Mouse (Mus musculus) forebrain, embryonic 13.5 days (tissue): Measurements from ENCODE around the gene Macrod1. TPM values are rescaled to one million over a fixed set of nuclear protein-coding genes. Genes with fewer than 3 reads are reported as not detected.

Experiments
- ATAC-seq: fragments of 200-750 bp; cut with Nextera tagmentation; 2 replicates; pipeline ENCODE4 v1.8.0; 2017
- H3K27ac ChIP-seq: fragments of 300-500 bp; sonication (generic); 2 replicates; pipeline ENCODE4 v1.5.1; 2015; ENCODE audit warnings: inconsistent platforms, mild to moderate bottlenecking, moderate library complexity
- H3K27me3 ChIP-seq: fragments of 300-500 bp; sonication (generic); 2 replicates; pipeline ENCODE4 v1.6.1; 2015; ENCODE audit warnings: mild to moderate bottlenecking, inconsistent platforms
- H3K36me3 ChIP-seq: fragments of 300-500 bp; sonication (generic); 2 replicates; pipeline ENCODE4 v1.6.1; 2015; ENCODE audit warnings: mild to moderate bottlenecking, inconsistent platforms; ENCODE audit not compliant: poor library complexity, severe bottlenecking
- H3K4me1 ChIP-seq: fragments of 300-500 bp; sonication (generic); 2 replicates; pipeline ENCODE4 v1.6.1; 2015; ENCODE audit warnings: inconsistent platforms
- H3K4me2 ChIP-seq: fragments of 300-500 bp; sonication (generic); 2 replicates; pipeline ENCODE4 v1.6.1; 2015; ENCODE audit warnings: inconsistent platforms, mild to moderate bottlenecking, moderate library complexity
- H3K4me3 ChIP-seq: fragments of 300-500 bp; sonication (generic); 2 replicates; pipeline ENCODE4 v1.5.1; 2015; ENCODE audit warnings: mild to moderate bottlenecking, inconsistent platforms
- H3K9ac ChIP-seq: fragments of 300-500 bp; sonication (generic); 2 replicates; pipeline ENCODE4 v1.6.1; 2015; ENCODE audit warnings: mild to moderate bottlenecking, inconsistent platforms
- H3K9me3 ChIP-seq: fragments of 300-500 bp; sonication (generic); replicated peaks from 2 replicates; pipeline ENCODE4 v1.6.1; 2016; ENCODE audit warnings: inconsistent platforms
- WGBS: fragments of 180-500 bp; shearing (Covaris S2); methylation state at CpG from one replicate; pipeline ENCODE4 v1.1.7; 2015; 5-methylcytosine and 5-hydroxymethylcytosine counted together
- polyA plus RNA-seq: library from polyadenylated mRNA; unstranded; fragments of >200 nt; fragmentation: Nextera tagmentation; extraction: Ambion mirVana; gene quantifications from 2 replicates; pipeline ENCODE4 v1.2.1, GENCODE M21; 2015

Gene Macrod1
- polyA plus RNA-seq, 1 experiment from 2014 or later, result 4.4 TPM

DNA sequence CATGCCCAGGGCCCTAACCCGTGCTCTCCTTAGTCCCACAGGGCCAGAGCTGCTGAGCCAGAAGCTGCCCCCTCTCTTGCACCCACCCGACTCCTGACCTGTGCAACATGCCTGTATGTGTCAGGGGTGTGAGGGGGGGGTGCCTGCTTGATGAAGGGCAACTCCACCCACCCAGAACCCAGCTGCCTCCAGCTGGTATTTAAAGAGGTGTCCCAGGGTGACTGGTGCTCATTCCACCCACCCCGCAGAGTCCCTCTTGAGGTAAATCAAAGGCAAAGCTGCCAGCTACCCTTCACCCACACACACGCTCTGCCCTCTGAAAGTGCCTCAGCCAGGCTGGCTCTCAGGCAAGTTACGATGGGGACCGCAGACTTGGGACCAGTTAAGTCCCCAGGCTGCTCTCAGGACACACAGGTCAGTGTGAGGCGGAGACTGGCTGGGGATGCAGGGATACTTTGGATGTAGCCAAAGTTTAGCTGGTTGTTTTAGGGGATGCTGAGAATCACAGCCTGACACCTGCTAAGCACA, 92.6 kb downstream of the Macrod1 start:
- Histone ChIP-seq H3K36me3 (no peaks in the 10 kb centered on the region; the same call in 1 of the 2 replicates), H3K9ac (no peak overlapping the region), H3K4me3 (no peak overlapping the region), H3K27ac (peak overlapping the region; percentile 79), H3K27me3 (peaks cover 6% of the 10 kb centered on the region; the same call in 1 of the 2 replicates), H3K4me1 (peaks cover 86% of the 10 kb centered on the region), H3K9me3 (no peaks in the 10 kb centered on the region), H3K4me2 (no peak overlapping the region)
- 72% methylated on average over 7 of the region's 7 CpGs for WGBS
- no peak for ATAC-seq

DNA sequence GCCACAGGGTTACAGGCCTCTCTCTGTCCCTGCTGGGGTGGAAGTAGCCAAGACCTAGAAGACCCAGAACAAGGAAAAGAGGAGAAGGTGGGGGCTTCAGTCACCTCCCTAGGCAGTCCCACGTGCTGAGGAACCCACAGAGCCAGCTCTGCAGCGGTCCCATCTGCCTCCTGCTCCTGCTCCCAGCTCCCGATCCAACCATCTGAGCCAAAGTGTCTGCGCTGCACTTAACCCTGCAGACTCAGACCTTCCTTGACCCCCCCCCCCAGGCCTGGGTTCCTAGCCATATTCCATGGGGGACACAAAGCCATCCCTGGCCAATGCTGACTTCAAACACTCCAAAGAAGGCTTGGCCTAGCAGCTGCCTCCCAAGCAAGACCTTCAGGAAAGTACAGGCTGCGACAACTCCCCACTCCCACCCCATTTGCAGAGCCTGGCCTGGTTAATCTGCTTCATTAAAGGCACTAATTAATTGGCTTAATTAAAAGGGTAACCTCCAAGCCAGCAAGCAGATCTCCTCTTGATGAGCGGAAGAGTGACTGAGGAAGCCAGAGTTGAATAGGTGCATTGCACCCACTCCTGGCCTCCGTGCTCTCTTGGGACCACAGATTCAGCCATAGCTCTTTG, 94.8 kb downstream of the Macrod1 start:
- no peak overlapping the region; the same call in none of the 2 replicates for H3K9ac ChIP-seq

DNA sequence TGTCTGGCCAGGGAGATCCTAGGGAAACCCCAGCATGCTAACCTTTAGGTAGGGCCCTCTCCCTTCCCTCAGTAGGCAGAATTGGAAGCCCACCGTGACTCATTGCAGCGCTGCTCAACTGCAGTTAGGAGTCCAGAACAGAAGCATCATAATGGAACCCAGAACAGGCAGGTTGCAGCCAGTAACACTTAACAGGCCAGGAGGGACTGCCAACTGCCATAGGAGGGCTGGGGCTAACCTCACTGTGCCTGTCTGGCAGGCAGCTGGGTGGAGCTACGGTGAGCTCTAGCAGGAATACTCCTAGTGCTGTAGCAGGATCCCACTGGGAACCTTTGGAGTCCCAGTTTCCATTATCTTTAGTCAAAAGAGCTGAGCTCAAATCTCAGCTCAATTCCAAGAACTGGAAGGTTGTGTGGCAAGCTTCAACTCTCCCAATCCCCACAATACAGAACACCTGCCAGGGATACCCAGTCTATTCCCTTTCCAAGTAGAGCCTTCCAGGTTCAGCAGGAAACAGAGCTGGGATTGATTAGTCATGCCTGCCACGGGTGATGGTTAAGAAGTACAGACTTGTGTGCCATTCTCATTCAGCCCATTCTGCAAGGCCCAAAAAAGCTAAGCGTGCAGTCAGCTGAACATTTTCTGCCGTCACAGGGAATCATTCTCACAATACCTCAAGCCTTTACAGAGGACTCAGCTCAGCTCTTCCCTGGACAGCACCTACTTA, 95.5 kb downstream of the Macrod1 start:
- Histone ChIP-seq H3K4me3 (no peak overlapping the region), H3K4me1 (peaks cover 91% of the 10 kb centered on the region), H3K27me3 (no peaks in the 10 kb centered on the region), H3K9me3 (no peaks in the 10 kb centered on the region), H3K4me2 (no peak overlapping the region), H3K9ac (no peak overlapping the region; the same call in 1 of the 2 replicates), H3K36me3 (no peaks in the 10 kb centered on the region; the same call in 1 of the 2 replicates), H3K27ac (peak overlapping the region; percentile 68)
- no peak for ATAC-seq
- 82% methylated on average over 6 of the region's 6 CpGs for WGBS

More for the DNA sequence above, 94.8 kb downstream of the Macrod1 start:
- Histone ChIP-seq H3K4me2 (no peak overlapping the region), H3K27ac (peak overlapping the region; percentile 68), H3K4me1 (peaks cover 91% of the 10 kb centered on the region), H3K9me3 (no peaks in the 10 kb centered on the region), H3K4me3 (no peak overlapping the region), H3K36me3 (no peaks in the 10 kb centered on the region; the same call in 1 of the 2 replicates), H3K27me3 (no peaks in the 10 kb centered on the region)
- no peak for ATAC-seq
- WGBS, result 49% methylated on average over 7 of the region's 7 CpGs

DNA sequence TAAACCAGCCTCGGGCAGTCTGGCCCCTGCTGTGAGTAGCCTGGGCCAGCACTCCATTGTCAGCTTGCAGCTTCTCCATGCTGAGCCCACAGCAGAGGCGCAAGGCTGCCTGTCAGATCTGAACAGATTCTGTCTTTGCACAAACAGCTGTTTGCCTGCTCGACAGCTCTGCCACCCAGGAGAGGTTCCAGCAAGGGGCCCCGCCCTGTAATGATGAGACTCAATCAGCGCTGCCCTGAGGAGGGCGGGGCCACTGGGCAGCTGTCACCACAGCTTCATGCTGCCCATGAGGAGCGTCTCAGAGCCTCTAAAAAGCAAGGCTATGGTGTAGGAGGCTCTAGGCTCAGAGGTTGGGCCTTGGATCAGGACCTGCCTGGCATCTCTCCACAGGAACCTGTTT, 96.6 kb downstream of the Macrod1 start:
- H3K36me3 ChIP-seq, result no peaks in the 10 kb centered on the region; the same call in 1 of the 2 replicates
- 0 out of 2 replicates have a peak, but pooled peaks cover 5% of the 10 kb centered on the region for H3K27me3 ChIP-seq
- WGBS, result 25% methylated on average over 7 of the region's 7 CpGs
- H3K4me1 ChIP-seq, result peaks cover 91% of the 10 kb centered on the region
- H3K9ac ChIP-seq, result no peak overlapping the region
- H3K4me3 ChIP-seq, result no peak overlapping the region
- H3K27ac ChIP-seq, result peak overlapping the region; percentile 68
- ATAC-seq, result peak; percentile 31; the same call in 1 of the 2 replicates
- no peaks in the 10 kb centered on the region for H3K9me3 ChIP-seq
- no peak overlapping the region for H3K4me2 ChIP-seq

DNA sequence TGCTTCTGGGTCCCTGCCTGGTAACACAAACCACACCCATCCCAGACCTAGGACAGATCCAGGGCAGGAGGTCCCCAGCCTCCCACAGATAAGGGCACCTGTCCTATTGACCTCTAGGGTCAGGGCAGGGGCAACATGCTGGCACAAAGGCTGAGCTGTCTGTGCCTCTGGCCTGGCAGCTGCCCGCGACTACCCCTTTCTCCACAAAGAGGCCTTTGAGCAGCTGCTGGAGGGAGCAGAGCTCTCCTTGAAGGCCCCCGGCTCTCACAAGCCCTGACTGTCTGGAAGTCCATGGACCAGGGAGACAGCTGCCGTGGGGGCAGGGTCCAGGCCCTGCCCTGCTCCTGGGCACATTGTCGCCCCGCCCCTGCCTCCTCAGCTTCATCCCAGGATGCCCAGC, 98.6 kb downstream of the Macrod1 start:
- ATAC-seq, result no peak
- 48% methylated on average over 6 of the region's 6 CpGs for WGBS
- no peaks in the 10 kb centered on the region; the same call in 1 of the 2 replicates for H3K36me3 ChIP-seq
- peak overlapping the region; percentile 5 for H3K9ac ChIP-seq
- peak overlapping the region; percentile 26 for H3K27ac ChIP-seq
- no peak overlapping the region for H3K4me3 ChIP-seq
- H3K27me3 ChIP-seq, result peaks cover 12% of the 10 kb centered on the region; the same call in 1 of the 2 replicates
- H3K4me1 ChIP-seq, result peaks cover 87% of the 10 kb centered on the region
- no peak overlapping the region for H3K4me2 ChIP-seq
- no peaks in the 10 kb centered on the region for H3K9me3 ChIP-seq

DNA sequence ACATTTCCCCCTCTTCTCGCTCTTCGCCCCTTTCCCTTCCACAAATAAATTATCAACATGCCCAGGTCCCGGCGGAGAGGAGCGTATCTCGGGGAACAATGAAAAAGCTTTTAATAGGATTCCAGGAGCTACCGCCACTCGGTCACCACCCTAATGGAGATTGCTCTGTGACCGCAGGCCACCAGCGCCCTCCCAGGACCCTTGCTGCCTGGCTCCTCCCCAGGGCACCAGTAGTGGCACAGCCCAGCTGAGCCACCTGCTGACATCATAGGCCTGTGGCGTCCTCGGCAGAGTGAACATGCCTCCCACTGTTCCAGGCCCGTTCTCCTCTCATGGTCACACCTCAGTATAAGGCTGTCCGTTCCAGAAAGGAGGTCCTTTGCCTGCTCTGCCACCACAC, 101.1 kb downstream of the Macrod1 start:
- peak overlapping the region; percentile 4; the same call in 1 of the 2 replicates for H3K4me2 ChIP-seq
- H3K4me1 ChIP-seq, result peaks cover 73% of the 10 kb centered on the region
- no peaks in the 10 kb centered on the region for H3K9me3 ChIP-seq
- 0 out of 2 replicates have a peak overlapping the region, but pooled peaks have one; percentile 53 for H3K27ac ChIP-seq
- H3K4me3 ChIP-seq, result no peak overlapping the region
- WGBS, result 22% methylated on average over 14 of the region's 14 CpGs
- peaks cover 26% of the 10 kb centered on the region for H3K27me3 ChIP-seq
- no peaks in the 10 kb centered on the region for H3K36me3 ChIP-seq
- peak overlapping the region; percentile 45 for H3K9ac ChIP-seq
- no peak for ATAC-seq

DNA sequence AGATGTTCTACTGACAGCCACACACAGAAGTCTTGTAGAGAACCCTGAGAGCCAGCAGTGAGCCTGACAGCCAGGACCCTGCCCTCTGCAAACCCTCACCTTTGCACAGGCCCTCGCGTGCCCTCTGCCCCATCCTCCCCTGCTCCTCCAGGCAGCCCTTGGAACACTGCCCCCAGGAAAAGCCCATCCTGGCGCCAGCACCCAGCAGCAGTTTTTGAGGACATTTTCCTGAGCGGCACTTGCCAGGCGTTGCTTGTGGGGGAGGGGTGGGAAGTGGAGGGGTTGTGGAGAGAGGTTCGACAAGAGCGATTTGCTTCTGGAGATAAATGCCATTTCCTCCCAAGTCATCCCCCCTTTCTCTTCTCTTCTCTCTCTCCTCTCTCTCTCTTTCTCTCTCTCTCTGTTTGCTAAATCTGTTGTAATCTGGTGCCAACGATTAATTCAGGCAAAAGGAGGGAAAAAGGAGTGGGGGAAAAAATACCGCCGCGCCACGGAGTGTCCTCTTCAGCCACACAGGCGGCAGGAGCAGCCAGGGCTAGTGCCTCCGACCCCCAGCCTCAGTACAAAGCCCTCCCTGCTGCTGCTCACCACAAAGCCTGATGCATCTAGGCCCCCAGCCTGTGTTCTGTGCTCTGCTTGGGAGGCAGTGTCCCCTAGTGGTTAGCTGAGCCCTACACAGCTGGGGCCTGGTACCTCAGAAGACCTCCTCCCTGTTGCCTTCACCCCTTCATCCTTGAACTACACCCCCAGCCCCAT, 103.7 kb downstream of the Macrod1 start:
- peak overlapping the region; percentile 75 for H3K27ac ChIP-seq
- H3K9me3 ChIP-seq, result no peaks in the 10 kb centered on the region
- H3K9ac ChIP-seq, result peak overlapping the region; percentile 58; the same call in 1 of the 2 replicates
- peak; percentile 86 for ATAC-seq
- H3K36me3 ChIP-seq, result no peaks in the 10 kb centered on the region
- H3K27me3 ChIP-seq, result peaks cover 43% of the 10 kb centered on the region
- H3K4me2 ChIP-seq, result peak overlapping the region; percentile 47
- peaks cover 73% of the 10 kb centered on the region for H3K4me1 ChIP-seq
- 0 out of 2 replicates have a peak overlapping the region, but pooled peaks have one; percentile 7 for H3K4me3 ChIP-seq
- 3% methylated on average over 13 of the region's 14 CpGs for WGBS

DNA sequence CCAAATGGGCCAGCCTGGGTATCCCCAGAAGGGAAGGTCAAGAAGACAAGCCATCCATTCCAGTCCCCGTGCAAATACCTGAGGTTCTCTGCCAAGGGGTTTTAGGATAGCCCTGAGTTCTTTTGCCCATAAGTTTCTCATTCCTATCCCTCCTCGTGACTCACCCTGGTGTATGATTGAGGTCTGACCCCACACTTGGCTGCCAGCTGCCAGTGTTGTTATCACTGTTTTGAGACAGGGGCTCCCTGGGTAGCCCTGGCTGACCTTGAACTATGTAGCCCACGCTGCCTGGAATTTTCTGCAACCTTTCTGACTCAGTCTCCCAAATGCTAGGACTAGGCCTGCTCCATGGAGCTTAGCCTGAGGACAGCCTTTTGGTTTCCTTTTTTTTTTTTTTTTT, 104.5 kb downstream of the Macrod1 start:
- ATAC-seq, result no peak
- Histone ChIP-seq H3K9me3 (no peaks in the 10 kb centered on the region), H3K4me1 (peaks cover 76% of the 10 kb centered on the region), H3K4me3 (no peak overlapping the region), H3K4me2 (no peak overlapping the region), H3K9ac (no peak overlapping the region), H3K27me3 (peaks cover 45% of the 10 kb centered on the region), H3K27ac (no peak overlapping the region), H3K36me3 (no peaks in the 10 kb centered on the region)
- 74% methylated on average over 3 of the region's 3 CpGs for WGBS

DNA sequence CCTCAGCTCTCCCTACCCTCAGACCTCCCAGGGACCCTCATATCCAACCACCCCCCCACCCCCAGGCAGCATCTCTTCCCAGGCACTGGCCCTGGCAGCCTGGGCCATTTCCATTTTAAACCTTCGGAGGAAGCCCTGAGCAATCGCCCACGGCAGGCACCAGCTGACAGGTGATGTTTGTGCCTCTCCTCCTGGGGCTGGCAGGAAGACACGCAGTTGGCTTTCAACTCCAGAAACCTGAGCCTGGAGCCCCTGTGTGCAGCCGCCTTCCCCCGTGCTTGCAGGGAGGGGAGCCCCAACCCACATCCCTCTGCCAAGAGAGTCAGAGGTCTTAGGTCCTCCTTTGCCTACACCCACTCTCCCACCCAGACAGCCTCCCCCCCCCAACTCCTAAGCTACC, 107.6 kb downstream of the Macrod1 start:
- 9% methylated on average over 6 of the region's 6 CpGs for WGBS
- Histone ChIP-seq H3K9ac (peak overlapping the region; percentile 88), H3K36me3 (no peaks in the 10 kb centered on the region), H3K27me3 (peaks cover 53% of the 10 kb centered on the region), H3K9me3 (no peaks in the 10 kb centered on the region), H3K4me2 (peak overlapping the region; percentile 98), H3K27ac (peak overlapping the region; percentile 48; the same call in 1 of the 2 replicates), H3K4me3 (peak overlapping the region; percentile 80), H3K4me1 (peaks cover 58% of the 10 kb centered on the region)
- no peak for ATAC-seq

DNA sequence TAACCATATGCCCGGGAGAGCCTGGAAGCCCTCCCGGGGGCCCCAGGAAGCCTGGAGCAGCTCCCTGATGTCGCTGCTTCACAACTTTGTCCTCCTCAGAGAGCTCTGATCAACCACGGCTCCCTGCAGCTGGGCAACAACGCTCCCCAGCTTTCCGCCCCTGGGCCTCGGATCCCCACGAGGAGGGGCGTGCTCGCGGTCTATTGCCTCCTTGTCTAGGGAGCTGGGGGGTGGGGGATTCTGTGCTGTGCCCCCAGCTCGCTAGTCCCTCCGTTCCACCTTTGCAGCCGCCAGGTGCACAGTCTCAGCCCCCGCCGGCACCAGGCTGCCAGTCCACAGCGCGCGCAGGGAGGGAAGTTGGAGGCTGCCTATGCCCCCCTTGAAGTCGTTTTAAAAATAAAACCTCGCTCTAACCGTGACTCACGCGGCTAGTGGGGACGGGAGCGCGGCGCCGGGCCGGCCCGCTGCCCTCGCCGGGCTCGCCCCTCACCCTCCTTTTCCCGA, 108.3 kb downstream of the Macrod1 start:
- H3K27ac ChIP-seq, result peak overlapping the region; percentile 48
- peaks cover 49% of the 10 kb centered on the region for H3K27me3 ChIP-seq
- peak overlapping the region; percentile 98 for H3K4me2 ChIP-seq

DNA sequence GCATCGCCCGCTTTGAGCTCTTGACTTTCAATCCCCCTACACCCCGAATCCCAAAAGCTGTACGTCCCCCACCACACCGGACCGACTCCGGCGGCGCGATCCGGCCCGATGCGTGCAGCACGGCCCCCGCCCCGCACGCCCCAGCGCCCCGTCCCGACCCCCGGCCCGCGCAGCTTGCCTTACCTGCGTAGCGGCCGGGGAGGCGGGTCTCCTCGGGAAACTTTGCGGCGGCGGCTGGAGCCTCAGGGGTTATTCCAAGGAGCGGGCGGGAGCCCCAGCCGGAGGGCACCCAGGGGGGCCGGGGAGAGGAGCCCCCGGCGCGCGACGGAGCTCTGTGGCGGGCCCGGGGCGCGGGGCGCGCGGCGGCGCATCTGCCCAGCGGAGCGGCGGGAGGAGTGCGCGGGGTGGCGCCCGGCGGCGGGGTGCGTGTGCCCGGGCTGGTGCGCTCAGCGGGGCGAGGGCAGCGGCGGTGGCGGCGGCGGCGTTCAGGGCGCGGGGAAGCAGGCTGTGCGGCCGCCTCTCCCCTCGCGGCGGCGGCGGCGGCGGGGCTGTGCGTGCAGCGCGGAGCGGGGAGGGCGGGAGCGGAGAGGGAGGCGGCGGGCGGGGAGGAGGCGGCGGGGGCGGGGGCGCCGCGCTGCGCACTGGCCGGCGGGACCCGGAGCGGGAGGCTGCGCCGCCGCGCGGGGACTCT, 109.0 kb downstream of the Macrod1 start:
- H3K27ac ChIP-seq, result 0 out of 2 replicates have a peak overlapping the region, but pooled peaks have one; percentile 40

More for the DNA sequence above, 108.3 kb downstream of the Macrod1 start:
- peak overlapping the region; percentile 80 for H3K4me3 ChIP-seq
- no peaks in the 10 kb centered on the region for H3K36me3 ChIP-seq
- no peaks in the 10 kb centered on the region for H3K9me3 ChIP-seq
- under 1% methylated on average over 34 of the region's 35 CpGs for WGBS
- 0 out of 2 replicates have a peak, but pooled peaks have one; percentile 1 for ATAC-seq
- peak overlapping the region; percentile 88 for H3K9ac ChIP-seq
- H3K4me1 ChIP-seq, result peaks cover 51% of the 10 kb centered on the region

More for the DNA sequence above, 109.0 kb downstream of the Macrod1 start:
- Histone ChIP-seq H3K4me1 (peaks cover 44% of the 10 kb centered on the region), H3K4me3 (peak overlapping the region; percentile 80), H3K27me3 (peaks cover 49% of the 10 kb centered on the region), H3K9me3 (no peaks in the 10 kb centered on the region), H3K36me3 (no peaks in the 10 kb centered on the region), H3K9ac (peak overlapping the region; percentile 88), H3K4me2 (peak overlapping the region; percentile 98)
- peak; percentile 57 for ATAC-seq
- under 1% methylated on average over 74 of the region's 105 CpGs for WGBS
